ENCODE assay signal across 8 mouse cellular contexts in the genomic region with DNA sequence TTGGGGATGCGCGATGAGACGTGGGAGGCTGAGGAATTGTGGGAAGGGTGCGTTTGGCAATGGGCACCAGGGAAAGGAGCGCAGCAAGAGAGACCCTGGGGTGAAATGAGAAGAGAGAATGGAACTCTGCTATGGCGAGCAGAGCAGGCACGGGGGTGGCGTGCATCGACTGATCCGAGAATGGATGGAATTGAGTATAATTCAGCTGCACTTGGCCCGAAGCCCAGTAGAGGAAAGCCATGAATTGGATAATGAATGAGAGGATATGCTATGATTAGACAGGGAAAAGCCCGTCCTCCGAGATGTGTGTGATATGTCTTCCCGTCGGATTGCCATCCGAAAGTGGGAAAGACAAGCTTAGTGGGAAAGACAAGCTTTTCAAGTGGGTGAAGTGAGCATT. TPM values are rescaled to one million over a fixed set of nuclear protein-coding genes. Genes with fewer than 3 reads are reported as not detected.
A peak's percentile ranks its signal among the peaks of the same experiment; 100 is the strongest.
DNase-seq lines count a peak whose midpoint lies in the region; ATAC-seq and TF ChIP-seq lines count a peak whose summit lies in the region.
"Had no signal": no experiment of that assay in that cellular context is flagged by ENCODE, and none has a peak within 500 bp of the region (broad histone marks: within the 10 kb centered on the region; RNA-seq: fewer than 3 reads in every experiment).

No protein-coding gene starts in this region.

- H3K36me3 ChIP-seq in kidney, postnatal 0 days (ENCODE audit: insufficient read depth, low read length) = no peaks in the 10 kb centered on the region
- H3K36me3 ChIP-seq in embryonic facial prominence, embryonic 14.5 days (ENCODE audit: control insufficient read depth, insufficient read depth, low read length) = no peaks in the 10 kb centered on the region

- no peak overlapping the region for H3K4me2 ChIP-seq in kidney, postnatal 0 days (ENCODE audit: low read length)
- no peak overlapping the region for H3K4me2 ChIP-seq in embryonic facial prominence, embryonic 14.5 days (ENCODE audit: low read depth, low read length)

- intact Hi-C loops in left cerebral cortex, postnatal 4 days (cut with DNase I) = no loop called here

- H3K27ac ChIP-seq in kidney, postnatal 0 days = no peak overlapping the region
- no peak overlapping the region for H3K27ac ChIP-seq in embryonic facial prominence, embryonic 14.5 days (replicated peaks; ENCODE audit: low read depth, low read length)

- ATAC-seq in kidney, postnatal 0 days (replicated peaks; ENCODE audit: low FRiP score, low read depth) = no peak
- peak; percentile 42; the same call in 1 of the 2 replicates for ATAC-seq in embryonic facial prominence, embryonic 14.5 days (ENCODE audit: low read depth)
- ATAC-seq in frontal cortex, adult (ENCODE audit: low TSS enrichment) = peak; percentile 84

- WGBS in kidney, postnatal 0 days = 72% methylated on average over 16 of the region's 16 CpGs
- WGBS in embryonic facial prominence, embryonic 14.5 days = 48% methylated on average over 16 of the region's 16 CpGs

- no peak overlapping the region for H3K9ac ChIP-seq in kidney, postnatal 0 days (ENCODE audit: low read depth, low read length)
- H3K9ac ChIP-seq in embryonic facial prominence, embryonic 14.5 days (ENCODE audit: low read depth, low read length) = no peak overlapping the region

- DNase-seq in kidney, postnatal 0 days (ENCODE audit: low spot score) = peak; percentile 27
- DNase-seq in kidney, adult 8-10 months = no peak
- DNase-seq in embryonic facial prominence, embryonic 14.5 days (ENCODE audit: low spot score) = peak; percentile 87
- peak; percentile 48 for DNase-seq in left cerebral cortex, postnatal 4 days
- DNase-seq in T-cell, adult 2 months (ENCODE audit: low spot score) = no peak
- no peak for DNase-seq in adipocyte (ENCODE audit: low spot score)
- DNase-seq: heart, postnatal 36 days had no signal

- H3K9me3 ChIP-seq in kidney, postnatal 0 days (replicated peaks; ENCODE audit: low read length) = no peaks in the 10 kb centered on the region
- peaks cover 2% of the 10 kb centered on the region; the same call in 1 of the 2 replicates for H3K9me3 ChIP-seq in embryonic facial prominence, embryonic 14.5 days (ENCODE audit: control insufficient read depth, low read length)

- TF ChIP-seq CTCF in kidney, postnatal 0 days (IDR thresholded peaks at IDR 0.05; ENCODE audit: low read depth) = no peak

- H3K4me1 ChIP-seq in kidney, postnatal 0 days (replicated peaks; ENCODE audit: insufficient read depth, low read length) = no peaks in the 10 kb centered on the region
- peaks cover 8% of the 10 kb centered on the region; the same call in 1 of the 2 replicates for H3K4me1 ChIP-seq in embryonic facial prominence, embryonic 14.5 days (ENCODE audit: control insufficient read depth, insufficient read depth, low read length)

- H3K27me3 ChIP-seq in kidney, postnatal 0 days (ENCODE audit: insufficient read depth, low read length) = no peaks in the 10 kb centered on the region
- no peaks in the 10 kb centered on the region for H3K27me3 ChIP-seq in embryonic facial prominence, embryonic 14.5 days (replicated peaks; ENCODE audit: control insufficient read depth, insufficient read depth, low read length)

- no peak overlapping the region for H3K4me3 ChIP-seq in kidney, postnatal 0 days (replicated peaks; ENCODE audit: low read depth, low read length)
- no peak overlapping the region for H3K4me3 ChIP-seq in embryonic facial prominence, embryonic 14.5 days (ENCODE audit: low read depth, low read length)

RNA-seq across cellular contexts. Expression of a gene that starts 26.7 kb away (rescaled TPM):
- polyA plus RNA-seq in kidney, postnatal 0 days (2015; fragmentation: Nextera tagmentation; extraction: Ambion mirVana) = 1.4 and 2.0 TPM in 2 replicates
- polyA plus RNA-seq in embryonic facial prominence, embryonic 14.5 days (2014; fragmentation: Nextera tagmentation; extraction: Ambion mirVana) = 14.3 and 15.5 TPM in 2 replicates
- total RNA-seq in left cerebral cortex, postnatal 4 days (2021) = 100 to 1,000 TPM; 188 to 197 TPM

Comparison
In these comparisons a context has a peak if more than half of its experiments do, and no peak if none do; other contexts are left out.
1. DNase-seq: peak in kidney, postnatal 0 days (single experiment), embryonic facial prominence, embryonic 14.5 days (single experiment) and left cerebral cortex, postnatal 4 days (single experiment); none in kidney, adult 8-10 months (0 of 2), T-cell, adult 2 months (single experiment) and adipocyte (single experiment).